Mouse (Mus musculus): ENCODE measurements at regions not wholly inside any gene's neighbourhood (a gene's known extent, or its start where the extent isn't known, plus 50 kb on each side); places are given as distances from the start of the nearest gene placed in this dataset.

DNA sequence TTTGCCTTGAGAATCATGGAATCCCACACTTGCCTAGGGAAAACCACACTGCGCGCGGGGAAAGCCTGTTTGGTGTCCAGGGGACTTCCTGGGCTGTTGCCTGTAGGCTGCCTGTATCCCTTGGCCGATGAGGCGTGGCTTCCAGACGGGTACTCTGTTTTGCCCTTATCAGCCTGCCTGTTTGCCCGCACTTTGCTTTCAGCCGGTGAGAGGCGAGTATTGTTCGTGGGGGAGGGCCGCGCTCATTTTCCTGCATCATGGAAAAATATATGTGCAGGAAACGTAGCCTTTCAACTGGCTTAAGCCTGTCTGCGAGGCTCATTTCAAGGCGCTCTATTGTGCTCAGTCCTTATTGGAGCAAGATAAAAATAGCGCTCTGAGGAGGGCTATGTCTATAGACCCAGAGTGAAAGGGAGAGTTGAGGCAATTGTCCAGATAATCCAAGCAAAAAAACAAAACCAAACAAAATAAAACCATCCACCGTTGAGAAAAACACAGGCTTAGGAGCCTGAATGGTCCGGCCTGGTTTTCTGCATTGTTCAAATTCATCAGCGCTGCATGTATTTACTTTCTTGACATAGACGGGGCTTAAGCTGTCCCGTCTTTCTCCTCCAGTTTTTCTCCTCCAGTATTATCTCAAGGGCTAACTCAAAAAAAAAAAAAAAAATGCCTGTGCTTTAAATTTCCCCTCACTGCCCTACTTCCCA, 67.9 kb downstream of the Klf5 start:
- Histone ChIP-seq H3K9me3 (no peaks in the 10 kb centered on the region), H3K4me1 (replicated peaks) (peaks cover 21% of the 10 kb centered on the region), H3K4me3 (replicated peaks) (peak overlapping the region; percentile 28), H3K36me3 (no peaks in the 10 kb centered on the region), H3K27me3 (no peaks in the 10 kb centered on the region), H3K9ac (replicated peaks) (0 out of 2 replicates have a peak overlapping the region, but pooled peaks have one; percentile 33), H3K4me2 (replicated peaks) (peak overlapping the region; percentile 38), H3K27ac (peak overlapping the region; percentile 63)
- ATAC-seq, result peak; percentile 95
- 17% methylated on average over 21 of the region's 21 CpGs for WGBS

DNA sequence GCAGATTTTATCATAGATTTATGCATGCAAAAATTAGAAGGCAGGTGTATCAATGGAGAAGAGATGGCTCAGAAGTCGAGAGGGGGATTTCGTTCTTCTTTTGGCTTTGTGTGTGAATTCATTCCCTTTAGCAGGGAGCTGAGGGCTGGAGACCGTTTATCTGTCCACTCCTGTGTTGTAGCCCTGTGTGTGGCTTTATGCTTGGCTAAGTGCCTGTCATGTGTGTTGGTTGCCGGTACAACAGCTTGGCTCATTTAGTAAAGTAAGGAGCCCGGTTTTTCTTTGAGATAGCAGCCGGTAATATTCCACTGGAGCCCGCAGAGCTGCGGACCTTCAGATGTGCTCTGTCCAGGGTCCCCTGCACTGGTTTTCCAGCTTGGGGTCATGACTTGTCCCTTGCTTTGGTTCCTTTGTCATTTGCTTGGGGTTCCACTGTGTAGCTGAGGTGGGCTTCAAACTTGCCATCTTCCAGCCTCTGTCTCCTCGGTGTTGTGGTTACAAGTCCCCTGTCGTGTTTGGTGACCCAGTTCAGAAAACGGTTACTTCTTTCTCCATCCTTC, 68.6 kb downstream of the Klf5 start:
- no peak overlapping the region for H3K9ac ChIP-seq (replicated peaks)
- H3K27ac ChIP-seq, result 0 out of 2 replicates have a peak overlapping the region, but pooled peaks have one; percentile 19
- no peaks in the 10 kb centered on the region for H3K27me3 ChIP-seq
- H3K36me3 ChIP-seq, result no peaks in the 10 kb centered on the region
- 23% methylated on average over 11 of the region's 11 CpGs for WGBS
- ATAC-seq, result peak; percentile 44
- peaks cover 21% of the 10 kb centered on the region for H3K4me1 ChIP-seq (replicated peaks)
- H3K9me3 ChIP-seq, result no peaks in the 10 kb centered on the region
- no peak overlapping the region for H3K4me3 ChIP-seq (replicated peaks)
- H3K4me2 ChIP-seq (replicated peaks), result peak overlapping the region; percentile 38

DNA sequence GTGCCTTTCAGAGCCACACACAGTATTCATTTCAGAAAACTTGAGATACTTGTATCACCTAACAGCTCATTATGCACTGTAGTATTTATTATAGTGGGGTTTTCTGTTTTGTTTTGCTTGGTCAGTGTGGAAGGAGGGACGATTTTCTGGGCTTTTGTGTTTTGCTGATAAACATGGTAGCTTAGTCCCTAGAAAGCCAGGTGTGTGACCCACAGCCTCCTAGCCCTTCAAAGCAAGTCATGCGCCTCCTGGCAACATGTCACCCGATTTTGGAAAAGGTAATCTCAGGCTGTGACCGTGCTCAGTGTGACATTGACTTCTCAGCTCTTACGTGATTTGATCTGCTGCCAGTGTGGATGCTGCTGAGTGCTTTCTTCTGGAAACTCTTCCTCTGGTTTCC, 70.9 kb downstream of the Klf5 start:
- H3K4me1 ChIP-seq (replicated peaks), result peaks cover 21% of the 10 kb centered on the region
- WGBS, result 89% methylated on average over 5 of the region's 5 CpGs
- no peak overlapping the region for H3K4me2 ChIP-seq (replicated peaks)
- no peaks in the 10 kb centered on the region for H3K9me3 ChIP-seq
- no peak overlapping the region for H3K9ac ChIP-seq (replicated peaks)
- H3K27ac ChIP-seq, result no peak overlapping the region
- ATAC-seq, result no peak
- no peaks in the 10 kb centered on the region for H3K36me3 ChIP-seq
- H3K4me3 ChIP-seq (replicated peaks), result no peak overlapping the region
- no peaks in the 10 kb centered on the region for H3K27me3 ChIP-seq

DNA sequence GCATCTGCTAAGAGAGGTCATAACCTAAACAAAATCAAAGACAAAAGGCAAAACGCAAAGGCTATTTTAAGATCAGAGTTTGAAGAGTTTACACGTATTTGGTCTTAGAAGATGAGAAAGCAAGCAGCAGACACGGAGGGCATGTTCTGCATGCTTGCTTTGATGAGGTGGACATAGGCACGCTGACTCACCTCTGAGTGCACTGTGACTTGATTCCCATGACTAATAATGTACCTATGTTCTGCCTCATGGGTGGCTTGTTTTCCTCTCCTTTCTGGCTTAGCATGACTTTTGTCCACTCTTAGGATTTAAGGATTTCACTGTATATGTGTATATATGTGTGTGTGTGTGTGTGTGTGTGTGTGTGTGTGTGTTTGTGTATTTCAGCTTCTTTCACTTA, 75.2 kb downstream of the Klf5 start:
- no peak overlapping the region for H3K27ac ChIP-seq
- H3K9me3 ChIP-seq, result no peaks in the 10 kb centered on the region
- no peak overlapping the region for H3K4me2 ChIP-seq (replicated peaks)
- no peaks in the 10 kb centered on the region for H3K27me3 ChIP-seq
- no peaks in the 10 kb centered on the region for H3K4me1 ChIP-seq (replicated peaks)
- ATAC-seq, result no peak
- WGBS, result 90% methylated on average over 4 of the region's 4 CpGs
- no peaks in the 10 kb centered on the region for H3K36me3 ChIP-seq
- no peak overlapping the region for H3K9ac ChIP-seq (replicated peaks)
- H3K4me3 ChIP-seq (replicated peaks), result no peak overlapping the region

DNA sequence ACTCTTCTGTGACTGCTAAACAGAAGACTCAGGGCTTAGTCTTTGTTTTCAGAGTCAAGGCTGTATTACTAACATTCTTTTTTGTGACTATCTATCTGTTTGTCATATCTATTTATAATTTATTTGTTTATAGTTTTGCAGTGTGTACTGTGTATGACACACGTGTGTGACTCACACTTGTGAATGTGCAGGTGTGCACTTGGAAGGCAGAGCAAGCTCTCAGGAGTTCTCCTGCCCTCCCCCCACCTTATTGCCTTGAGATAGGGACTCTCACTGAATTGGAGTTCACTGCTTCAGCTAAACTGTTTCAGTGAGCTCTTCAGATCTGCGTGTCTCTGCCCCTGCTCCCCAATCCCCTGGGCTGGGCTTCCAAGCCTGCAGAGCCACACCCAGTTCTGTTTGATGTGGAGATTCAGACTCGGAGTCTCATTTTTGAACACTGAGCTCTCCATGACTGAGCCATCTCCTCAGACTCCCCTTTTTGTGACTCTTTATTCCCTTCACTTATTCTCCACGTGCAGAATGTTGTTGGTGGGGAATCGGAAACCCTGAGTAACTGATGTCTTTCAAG, 76.6 kb downstream of the Klf5 start:
- Histone ChIP-seq H3K27ac (no peak overlapping the region), H3K4me3 (replicated peaks) (no peak overlapping the region), H3K4me1 (replicated peaks) (no peaks in the 10 kb centered on the region), H3K27me3 (no peaks in the 10 kb centered on the region), H3K9me3 (no peaks in the 10 kb centered on the region), H3K36me3 (no peaks in the 10 kb centered on the region), H3K4me2 (replicated peaks) (no peak overlapping the region), H3K9ac (replicated peaks) (no peak overlapping the region)
- ATAC-seq, result no peak
- 60% methylated on average over 5 of the region's 5 CpGs for WGBS

DNA sequence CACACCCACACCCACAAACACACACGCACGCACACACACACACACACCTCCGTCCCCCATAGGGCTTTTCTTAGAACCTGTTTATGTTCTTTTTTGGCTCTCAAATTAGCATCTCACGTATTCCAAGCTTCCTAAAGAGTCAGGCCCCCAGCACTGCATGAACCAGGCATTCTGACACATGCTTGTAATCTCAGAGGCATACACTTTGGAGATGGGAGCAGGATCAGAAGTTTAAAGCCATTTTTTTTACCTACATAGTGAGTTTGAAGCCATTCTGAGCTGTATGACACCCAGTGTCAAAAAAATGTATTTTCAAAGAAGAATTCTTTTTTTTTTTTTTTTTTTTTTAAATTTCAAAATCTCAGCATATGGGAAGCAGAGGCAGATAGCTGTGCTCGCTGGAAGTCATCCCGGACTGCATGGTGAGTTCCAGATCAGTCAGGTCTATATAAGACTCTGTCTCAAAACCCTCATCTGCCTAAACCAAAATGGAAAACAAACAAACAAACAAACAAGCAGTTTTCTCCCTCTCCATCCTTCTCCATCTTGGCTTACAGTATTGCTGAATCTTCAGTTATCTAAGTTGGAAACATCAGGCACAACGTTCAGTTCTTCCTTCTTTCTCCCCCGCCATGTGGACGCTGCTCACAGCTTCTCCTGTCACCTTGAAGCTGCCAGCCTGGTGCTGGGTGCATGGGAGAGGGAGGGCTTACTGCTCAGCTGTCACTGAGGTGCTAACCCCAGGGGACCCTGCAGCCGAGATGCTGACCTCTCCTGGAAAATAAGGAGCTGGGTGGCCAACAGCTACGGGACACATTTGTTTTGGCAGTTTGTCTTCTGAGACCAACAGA, 78.4 kb downstream of the Klf5 start:
- Histone ChIP-seq H3K4me1 (replicated peaks) (no peaks in the 10 kb centered on the region), H3K4me3 (replicated peaks) (no peak overlapping the region), H3K4me2 (replicated peaks) (no peak overlapping the region), H3K36me3 (no peaks in the 10 kb centered on the region), H3K27me3 (no peaks in the 10 kb centered on the region), H3K9me3 (no peaks in the 10 kb centered on the region), H3K9ac (replicated peaks) (no peak overlapping the region), H3K27ac (no peak overlapping the region)
- ATAC-seq, result no peak
- WGBS, result 88% methylated on average over 11 of the region's 11 CpGs

DNA sequence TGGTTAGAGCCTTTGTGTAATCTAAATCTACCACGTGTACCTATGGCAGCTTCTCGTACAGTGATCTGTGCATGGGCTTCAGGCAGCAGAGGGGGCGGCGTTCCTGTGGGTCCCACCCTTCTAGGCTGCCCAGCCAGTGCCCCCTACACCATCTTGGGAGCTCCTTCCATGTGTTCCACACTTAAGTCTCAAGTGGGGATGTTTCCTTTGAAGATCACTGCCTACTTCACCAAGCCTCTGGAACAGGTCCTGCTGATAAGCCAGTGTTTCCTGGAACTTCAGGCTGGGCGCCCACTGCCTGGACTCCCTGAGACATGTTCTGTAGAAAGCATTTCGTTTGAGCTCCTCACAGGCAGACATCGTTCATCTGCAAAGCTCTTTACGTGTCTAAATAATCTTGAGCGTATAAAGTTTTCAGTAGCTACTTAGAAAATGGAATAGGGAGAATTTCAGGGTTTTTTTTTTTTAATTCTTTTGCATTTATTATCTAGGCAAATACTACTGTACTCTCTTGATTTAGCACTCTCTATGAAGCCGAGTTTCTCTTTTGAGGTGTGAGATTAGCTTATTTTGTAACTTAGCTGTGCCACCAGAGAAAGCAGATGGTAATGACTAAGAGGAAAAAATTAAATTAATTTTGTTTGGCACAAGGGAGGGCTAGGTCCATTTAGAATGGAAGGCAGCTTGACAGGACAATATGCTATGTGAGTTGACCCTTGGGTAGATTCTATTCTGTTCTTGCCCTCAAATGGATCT, 82.9 kb downstream of the Klf5 start:
- no peak for ATAC-seq
- Histone ChIP-seq H3K27me3 (no peaks in the 10 kb centered on the region), H3K4me2 (replicated peaks) (no peak overlapping the region), H3K9ac (replicated peaks) (no peak overlapping the region), H3K36me3 (no peaks in the 10 kb centered on the region), H3K4me1 (replicated peaks) (no peaks in the 10 kb centered on the region), H3K9me3 (no peaks in the 10 kb centered on the region), H3K27ac (no peak overlapping the region), H3K4me3 (replicated peaks) (no peak overlapping the region)
- WGBS, result 91% methylated on average over 10 of the region's 10 CpGs

DNA sequence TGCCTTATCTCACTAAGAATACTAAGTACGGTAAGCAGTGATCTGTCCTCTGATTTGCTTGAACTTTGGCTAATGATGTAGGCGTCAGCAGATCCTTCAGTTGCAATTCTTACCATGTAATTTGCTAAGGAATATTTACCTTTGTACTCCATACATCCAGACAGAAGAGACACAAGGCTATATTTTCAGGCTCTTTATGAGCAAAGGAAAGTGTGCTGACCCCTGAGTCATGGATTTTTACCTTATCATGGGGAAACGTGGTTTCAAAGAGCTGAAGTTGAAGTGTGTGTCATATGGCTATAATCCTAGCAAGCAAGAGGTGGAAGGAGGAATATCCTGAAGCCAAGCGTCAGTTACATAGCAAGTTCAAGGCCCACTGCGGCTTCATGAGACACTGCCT, 83.6 kb downstream of the Klf5 start:
- ATAC-seq, result no peak
- Histone ChIP-seq H3K27me3 (no peaks in the 10 kb centered on the region), H3K4me2 (replicated peaks) (no peak overlapping the region), H3K4me1 (replicated peaks) (no peaks in the 10 kb centered on the region), H3K9ac (replicated peaks) (no peak overlapping the region), H3K27ac (no peak overlapping the region), H3K4me3 (replicated peaks) (no peak overlapping the region), H3K9me3 (no peaks in the 10 kb centered on the region), H3K36me3 (no peaks in the 10 kb centered on the region)
- WGBS, result 91% methylated on average over 5 of the region's 5 CpGs

DNA sequence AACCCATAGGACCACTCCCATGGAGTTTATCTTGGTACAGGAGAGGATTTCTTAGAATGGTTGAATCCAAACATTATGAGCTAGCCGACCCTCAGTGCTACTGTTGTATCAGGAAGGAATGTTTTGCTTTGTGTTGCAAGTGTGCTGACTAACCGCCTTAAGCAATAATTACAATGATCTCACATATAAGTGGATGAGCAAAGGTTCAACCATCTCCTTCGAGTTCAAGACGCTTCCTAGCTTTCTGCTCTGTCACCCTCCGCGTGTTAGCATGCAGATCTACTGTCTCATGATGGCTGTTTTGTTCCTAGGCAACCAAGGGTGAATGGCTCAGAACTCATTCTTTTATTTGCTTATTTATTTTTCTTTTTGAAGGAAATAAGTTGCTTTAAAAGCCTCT, 84.7 kb downstream of the Klf5 start:
- H3K9me3 ChIP-seq, result no peaks in the 10 kb centered on the region
- no peaks in the 10 kb centered on the region for H3K27me3 ChIP-seq
- no peak overlapping the region for H3K9ac ChIP-seq (replicated peaks)
- H3K4me3 ChIP-seq (replicated peaks), result no peak overlapping the region
- H3K27ac ChIP-seq, result no peak overlapping the region
- no peaks in the 10 kb centered on the region for H3K4me1 ChIP-seq (replicated peaks)
- H3K4me2 ChIP-seq (replicated peaks), result no peak overlapping the region
- ATAC-seq, result no peak
- no peaks in the 10 kb centered on the region for H3K36me3 ChIP-seq
- 80% methylated on average over 6 of the region's 6 CpGs for WGBS

DNA sequence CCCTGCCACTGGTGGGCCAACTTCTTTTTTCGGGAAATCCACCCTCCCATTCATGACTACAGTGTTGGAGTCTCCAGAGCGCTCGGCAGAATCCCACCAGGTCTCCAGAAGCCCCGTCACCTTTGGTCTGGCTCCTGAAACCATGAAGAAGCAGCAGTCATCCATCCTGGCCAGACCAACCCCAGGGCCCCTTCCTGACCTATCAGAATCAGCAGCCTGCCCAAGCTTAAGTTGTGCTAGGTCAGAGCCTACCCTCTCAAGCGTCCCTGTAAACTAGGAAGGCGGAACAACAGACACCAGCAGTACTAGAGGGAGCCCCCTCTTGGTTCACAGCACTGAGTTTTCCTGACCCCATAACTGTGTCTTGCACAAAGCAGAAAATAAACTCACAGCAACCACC, 89.1 kb downstream of the Klf5 start:
- 92% methylated on average over 6 of the region's 6 CpGs for WGBS
- ATAC-seq, result no peak
- Histone ChIP-seq H3K4me3 (replicated peaks) (no peak overlapping the region), H3K4me2 (replicated peaks) (no peak overlapping the region), H3K4me1 (replicated peaks) (no peaks in the 10 kb centered on the region), H3K27me3 (no peaks in the 10 kb centered on the region), H3K9me3 (no peaks in the 10 kb centered on the region), H3K27ac (no peak overlapping the region), H3K36me3 (no peaks in the 10 kb centered on the region), H3K9ac (replicated peaks) (no peak overlapping the region)

DNA sequence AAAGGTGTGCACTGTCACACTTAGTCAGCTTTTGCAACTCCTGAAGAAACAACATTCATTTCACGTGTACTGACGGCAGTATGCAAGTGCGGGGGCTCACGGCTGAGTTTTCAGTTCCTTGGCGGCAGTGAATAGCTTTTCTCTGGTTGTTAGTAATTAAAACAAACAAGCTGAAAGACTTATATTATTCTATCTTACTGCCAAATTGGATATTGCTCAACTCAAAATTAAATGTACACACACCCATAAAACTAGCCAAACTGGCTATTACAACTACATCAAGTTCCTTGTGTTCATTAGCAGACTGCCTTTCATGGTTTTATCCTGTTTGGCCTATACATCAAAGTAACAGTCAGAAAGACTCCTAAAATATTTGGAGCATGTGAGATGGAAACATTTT, 90.8 kb downstream of the Klf5 start:
- Histone ChIP-seq H3K27me3 (no peaks in the 10 kb centered on the region), H3K4me2 (replicated peaks) (no peak overlapping the region), H3K36me3 (no peaks in the 10 kb centered on the region), H3K27ac (no peak overlapping the region), H3K4me1 (replicated peaks) (no peaks in the 10 kb centered on the region), H3K9me3 (no peaks in the 10 kb centered on the region), H3K9ac (replicated peaks) (no peak overlapping the region), H3K4me3 (replicated peaks) (no peak overlapping the region)
- ATAC-seq, result no peak
- 93% methylated on average over 5 of the region's 5 CpGs for WGBS

Measured in midbrain, embryonic 13.5 days (tissue).